Mouse (Mus musculus) small intestine, adult 2 months (tissue): ENCODE measurements around the gene Fgf9.

Source experiments
- CTCF ChIP-seq: fragments of 200-500 bp; IDR thresholded peaks from 2 replicates; pipeline ENCODE4 v1.5.1; 2012; ENCODE audit warnings: low read depth, mild to moderate bottlenecking, control low read depth, inconsistent platforms, low read length, moderate library complexity, mixed read lengths; ENCODE audit not compliant: insufficient replicate concordance, insufficient read length; ENCODE audit errors: extremely low read depth
- POLR2A ChIP-seq: fragments of 200-500 bp; IDR thresholded peaks from 2 replicates; pipeline ENCODE4 v1.6.1; 2012; ENCODE audit warnings: low read depth, mild to moderate bottlenecking, control low read depth, inconsistent platforms, low read length, moderate library complexity

- TF ChIP-seq POLR2A: no peak
- TF ChIP-seq CTCF: no peak
Measured at GRCm38 (mm10) chr14:58072771-58073501, 2.6 kb downstream of the Fgf9 start.
